Mouse (Mus musculus): ENCODE data around the gene Thumpd3. TPM values are rescaled to one million over a fixed set of nuclear protein-coding genes. Genes with fewer than 3 reads are reported as not detected.

Gene Thumpd3
- polyA plus RNA-seq, 1 experiment from 2014 or later, result 58.1 TPM

DNA sequence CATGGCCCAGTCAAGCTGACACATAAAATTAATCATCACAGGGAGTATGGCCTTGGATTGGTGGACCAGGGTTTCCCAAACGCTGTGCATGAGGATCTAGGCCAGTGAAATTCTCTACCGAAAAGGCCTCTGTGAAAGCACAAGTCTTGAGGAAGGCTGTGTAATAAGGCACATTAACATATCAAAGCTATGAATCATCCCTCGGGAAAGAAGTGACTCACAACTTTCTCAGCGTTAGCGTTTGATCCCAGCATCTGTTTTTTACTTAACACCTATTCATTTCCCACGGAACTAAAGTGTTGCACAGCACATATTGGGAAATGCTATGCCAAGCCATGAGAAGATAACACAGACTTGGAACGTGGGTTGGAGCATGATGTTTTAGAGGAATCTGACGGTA, 21.2 kb upstream of the Thumpd3 start:
- peak; percentile 68 for ATAC-seq
- Histone ChIP-seq H3K4me3 (replicated peaks) (no peak overlapping the region), H3K27ac (no peak overlapping the region), H3K4me1 (replicated peaks) (no peaks in the 10 kb centered on the region), H3K9me3 (no peaks in the 10 kb centered on the region), H3K9ac (no peak overlapping the region), H3K36me3 (no peaks in the 10 kb centered on the region), H3K4me2 (replicated peaks) (no peak overlapping the region), H3K27me3 (replicated peaks) (no peaks in the 10 kb centered on the region)
- WGBS, result 29% methylated on average over 8 of the region's 8 CpGs

- no peaks in the 10 kb centered on the region for H3K9me3 ChIP-seq
- H3K4me3 ChIP-seq (replicated peaks), result no peak overlapping the region
- no peaks in the 10 kb centered on the region for H3K27me3 ChIP-seq (replicated peaks)
- ATAC-seq, result no peak
- H3K36me3 ChIP-seq, result no peaks in the 10 kb centered on the region
- peaks cover 3% of the 10 kb centered on the region for H3K4me1 ChIP-seq (replicated peaks)
- H3K27ac ChIP-seq, result no peak overlapping the region
- H3K4me2 ChIP-seq (replicated peaks), result no peak overlapping the region
- H3K9ac ChIP-seq, result no peak overlapping the region
- WGBS, result 85% methylated on average over 5 of the region's 5 CpGs
Observed at GRCm38 (mm10) chr6:113025774-113026173, 20.3 kb upstream of the Thumpd3 start.

GRCm38 (mm10) chr6:113027446-113027845, 18.6 kb upstream of the Thumpd3 start:
- no peaks in the 10 kb centered on the region for H3K9me3 ChIP-seq
- no peak overlapping the region for H3K4me3 ChIP-seq (replicated peaks)
- H3K4me2 ChIP-seq (replicated peaks), result no peak overlapping the region
- no peaks in the 10 kb centered on the region for H3K36me3 ChIP-seq
- peaks cover 7% of the 10 kb centered on the region for H3K4me1 ChIP-seq (replicated peaks)
- H3K9ac ChIP-seq, result no peak overlapping the region
- 52% methylated on average over 2 of the region's 2 CpGs for WGBS
- no peak overlapping the region for H3K27ac ChIP-seq
- ATAC-seq, result no peak
- H3K27me3 ChIP-seq (replicated peaks), result no peaks in the 10 kb centered on the region

DNA sequence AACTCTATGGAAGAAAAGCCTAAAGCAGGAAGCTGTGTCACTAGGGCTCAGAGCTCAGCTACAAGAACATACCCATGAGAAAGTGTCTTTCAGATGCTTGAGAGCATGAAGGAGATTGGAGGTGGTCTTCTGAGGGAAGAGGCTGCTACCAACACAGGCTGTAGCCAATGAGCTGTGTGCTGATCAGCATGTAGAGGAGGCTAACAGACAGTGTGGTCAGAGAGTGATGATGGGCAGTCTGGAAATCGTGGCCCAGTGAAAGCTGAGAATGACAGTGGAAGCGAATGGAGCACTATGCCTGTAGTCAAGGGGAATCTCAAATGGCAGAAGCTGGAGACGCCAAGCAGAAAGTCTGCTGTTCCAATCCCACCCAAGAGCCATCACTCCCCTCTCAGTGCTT, 17.0 kb upstream of the Thumpd3 start:
- no peaks in the 10 kb centered on the region for H3K9me3 ChIP-seq
- no peak overlapping the region for H3K4me2 ChIP-seq (replicated peaks)
- no peak overlapping the region for H3K9ac ChIP-seq
- H3K27me3 ChIP-seq (replicated peaks), result no peaks in the 10 kb centered on the region
- no peak overlapping the region for H3K4me3 ChIP-seq (replicated peaks)
- 75% methylated on average over 3 of the region's 3 CpGs for WGBS
- peaks cover 7% of the 10 kb centered on the region for H3K4me1 ChIP-seq (replicated peaks)
- ATAC-seq, result no peak
- H3K27ac ChIP-seq, result no peak overlapping the region
- no peaks in the 10 kb centered on the region for H3K36me3 ChIP-seq

GRCm38 (mm10) chr6:113030553-113030952, 15.5 kb upstream of the Thumpd3 start:
- Histone ChIP-seq H3K9me3 (no peaks in the 10 kb centered on the region), H3K27ac (0 out of 2 replicates have a peak overlapping the region, but pooled peaks have one; percentile 27), H3K4me2 (replicated peaks) (no peak overlapping the region), H3K36me3 (no peaks in the 10 kb centered on the region), H3K27me3 (replicated peaks) (no peaks in the 10 kb centered on the region), H3K9ac (no peak overlapping the region), H3K4me3 (replicated peaks) (no peak overlapping the region), H3K4me1 (replicated peaks) (peaks cover 7% of the 10 kb centered on the region)
- peak; percentile 66 for ATAC-seq
- WGBS, result 68% methylated on average over 3 of the region's 3 CpGs

DNA sequence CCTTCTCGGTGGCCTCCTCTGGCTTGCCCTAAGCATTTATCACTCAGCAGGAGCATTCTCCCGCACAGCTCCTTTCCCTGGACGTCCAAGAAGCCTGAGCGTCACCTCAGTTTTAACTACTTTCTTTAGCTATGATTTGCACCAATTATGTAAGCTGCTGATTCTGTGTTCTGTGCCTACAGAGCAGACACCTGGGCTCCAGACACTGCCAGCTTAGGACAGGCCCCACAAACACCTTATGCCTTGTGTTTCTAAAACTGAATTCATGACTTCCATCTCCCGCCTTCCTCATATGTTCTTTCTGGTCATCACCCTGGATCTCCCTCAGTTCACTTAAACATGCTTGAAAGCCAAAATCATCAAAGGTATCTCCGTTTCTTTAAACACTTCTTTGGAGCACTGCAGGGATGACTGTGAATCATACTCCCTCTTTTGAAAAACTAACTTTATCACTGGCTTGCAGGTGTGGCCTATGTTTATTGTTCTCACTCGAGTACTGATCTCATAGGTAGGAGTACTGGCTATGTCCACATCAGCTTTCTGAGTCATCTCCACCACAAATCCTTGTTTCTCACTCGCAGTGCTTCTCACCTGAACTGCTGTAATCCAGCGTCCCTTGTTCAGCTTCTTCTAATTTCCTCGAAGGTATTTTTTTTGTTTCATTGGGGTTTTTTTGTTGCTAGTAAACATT, 14.9 kb upstream of the Thumpd3 start:
- H3K4me1 ChIP-seq (replicated peaks), result peaks cover 7% of the 10 kb centered on the region
- no peak overlapping the region for H3K4me3 ChIP-seq (replicated peaks)
- 0 out of 2 replicates have a peak overlapping the region, but pooled peaks have one; percentile 27 for H3K27ac ChIP-seq
- ATAC-seq, result peak; percentile 81
- WGBS, result 62% methylated on average over 10 of the region's 10 CpGs
- H3K9ac ChIP-seq, result no peak overlapping the region
- H3K9me3 ChIP-seq, result no peaks in the 10 kb centered on the region
- no peaks in the 10 kb centered on the region for H3K36me3 ChIP-seq
- no peaks in the 10 kb centered on the region for H3K27me3 ChIP-seq (replicated peaks)
- no peak overlapping the region for H3K4me2 ChIP-seq (replicated peaks)

DNA sequence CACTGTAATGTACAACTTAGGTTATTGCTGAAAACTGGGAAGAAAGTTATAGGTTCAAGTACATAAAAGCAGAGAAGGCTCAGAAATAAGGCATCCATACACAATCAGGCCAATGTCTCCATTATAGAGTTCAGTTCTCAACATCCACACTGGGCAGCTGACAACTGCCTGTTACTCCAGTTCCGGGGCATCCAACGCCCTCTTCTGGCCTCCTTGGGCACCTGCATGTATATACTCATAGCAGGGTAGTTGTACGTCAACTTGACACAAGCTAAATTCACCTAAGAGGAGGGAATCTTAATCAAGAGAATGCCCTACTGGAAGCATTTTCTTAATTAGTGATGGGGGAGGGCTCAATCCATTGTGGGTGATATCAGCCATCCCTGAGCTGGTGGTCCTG, 13.9 kb upstream of the Thumpd3 start:
- no peaks in the 10 kb centered on the region for H3K27me3 ChIP-seq (replicated peaks)
- 71% methylated on average over 3 of the region's 3 CpGs for WGBS
- H3K9me3 ChIP-seq, result no peaks in the 10 kb centered on the region
- H3K36me3 ChIP-seq, result no peaks in the 10 kb centered on the region
- no peak for ATAC-seq
- no peak overlapping the region for H3K4me3 ChIP-seq (replicated peaks)
- no peak overlapping the region for H3K9ac ChIP-seq
- no peak overlapping the region for H3K4me2 ChIP-seq (replicated peaks)
- peaks cover 7% of the 10 kb centered on the region for H3K4me1 ChIP-seq (replicated peaks)
- no peak overlapping the region for H3K27ac ChIP-seq

GRCm38 (mm10) chr6:113033185-113033584, 12.8 kb upstream of the Thumpd3 start:
- Histone ChIP-seq H3K36me3 (no peaks in the 10 kb centered on the region), H3K4me3 (replicated peaks) (no peak overlapping the region), H3K4me2 (replicated peaks) (no peak overlapping the region), H3K9ac (no peak overlapping the region), H3K9me3 (no peaks in the 10 kb centered on the region), H3K27me3 (replicated peaks) (no peaks in the 10 kb centered on the region), H3K27ac (no peak overlapping the region), H3K4me1 (replicated peaks) (peaks cover 10% of the 10 kb centered on the region)
- ATAC-seq, result no peak
- 78% methylated on average over 2 of the region's 2 CpGs for WGBS

DNA sequence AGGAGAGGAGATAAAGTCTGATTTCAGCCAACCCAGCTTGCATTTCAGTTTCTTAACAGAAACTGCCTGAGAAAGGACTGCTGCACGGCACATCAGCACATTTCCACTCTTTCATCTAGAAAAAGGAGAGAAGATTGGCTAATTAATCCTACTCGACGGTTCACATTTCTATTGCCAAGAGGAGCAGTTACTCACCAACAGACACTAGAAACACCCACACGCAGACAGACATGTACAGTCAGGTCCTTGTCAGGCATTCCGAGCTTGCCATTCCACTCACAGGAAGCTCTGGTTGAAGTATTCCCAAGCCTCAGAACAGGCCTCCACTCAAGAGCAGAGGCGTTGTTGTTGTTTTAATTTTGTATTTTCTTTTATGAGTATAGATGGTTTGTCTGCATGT, 11.6 kb upstream of the Thumpd3 start:
- 72% methylated on average over 6 of the region's 6 CpGs for WGBS
- ATAC-seq, result no peak
- Histone ChIP-seq H3K36me3 (no peaks in the 10 kb centered on the region), H3K4me3 (replicated peaks) (no peak overlapping the region), H3K9me3 (no peaks in the 10 kb centered on the region), H3K27me3 (replicated peaks) (no peaks in the 10 kb centered on the region), H3K27ac (no peak overlapping the region), H3K4me2 (replicated peaks) (no peak overlapping the region), H3K9ac (no peak overlapping the region), H3K4me1 (replicated peaks) (peaks cover 14% of the 10 kb centered on the region)

DNA sequence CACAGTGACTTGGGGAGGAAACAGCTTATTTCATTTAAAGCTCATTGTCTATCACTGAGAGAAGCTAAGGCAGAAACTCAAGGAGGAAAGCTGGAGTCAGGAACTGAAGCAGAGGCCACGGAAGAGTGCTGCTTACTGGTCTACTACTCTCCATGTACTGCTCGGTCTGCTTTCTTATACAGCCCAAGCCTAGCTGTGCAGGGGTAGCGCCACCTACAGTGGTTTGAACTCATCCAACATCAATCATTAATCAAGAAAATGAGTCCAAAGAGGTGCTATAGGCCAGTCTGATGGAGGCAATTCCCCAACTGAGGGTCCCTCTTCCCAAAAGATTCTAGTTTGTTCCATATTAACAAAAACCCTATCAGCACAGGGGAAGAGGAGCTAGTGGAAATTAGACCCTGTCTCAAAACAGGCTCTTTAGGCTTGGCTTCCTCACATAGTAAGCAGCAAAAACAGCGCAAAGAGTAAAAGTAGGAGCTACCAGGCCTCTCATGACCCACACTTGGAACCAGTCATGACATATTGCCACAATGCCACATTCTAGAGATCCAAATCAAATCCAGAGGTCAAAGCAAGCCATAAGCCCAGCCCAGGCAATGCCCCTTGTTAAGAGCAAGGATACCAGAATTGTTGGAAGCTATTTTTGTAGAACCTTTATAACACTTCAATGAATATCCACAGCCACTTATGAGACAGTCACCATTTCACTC, 9.4 kb upstream of the Thumpd3 start:
- Histone ChIP-seq H3K27me3 (replicated peaks) (no peaks in the 10 kb centered on the region), H3K4me1 (replicated peaks) (peaks cover 6% of the 10 kb centered on the region; the same call in 1 of the 2 replicates), H3K27ac (no peak overlapping the region), H3K9me3 (no peaks in the 10 kb centered on the region), H3K4me3 (replicated peaks) (no peak overlapping the region), H3K36me3 (no peaks in the 10 kb centered on the region), H3K4me2 (replicated peaks) (no peak overlapping the region), H3K9ac (no peak overlapping the region)
- 69% methylated on average over 4 of the region's 4 CpGs for WGBS
- ATAC-seq, result no peak

GRCm38 (mm10) chr6:113037946-113038734, 7.9 kb upstream of the Thumpd3 start:
- Histone ChIP-seq H3K4me2 (replicated peaks) (peak overlapping the region; percentile 57), H3K27me3 (replicated peaks) (no peaks in the 10 kb centered on the region), H3K4me1 (replicated peaks) (peaks cover 6% of the 10 kb centered on the region; the same call in 1 of the 2 replicates), H3K9ac (peak overlapping the region; percentile 34), H3K9me3 (no peaks in the 10 kb centered on the region), H3K36me3 (no peaks in the 10 kb centered on the region), H3K4me3 (replicated peaks) (peak overlapping the region; percentile 18), H3K27ac (peak overlapping the region; percentile 87)
- peak; percentile 93 for ATAC-seq
- WGBS, result 7% methylated on average over 19 of the region's 19 CpGs

- ATAC-seq, result peak; percentile 73
- 31% methylated on average over 5 of the region's 5 CpGs for WGBS
- no peak overlapping the region for H3K9ac ChIP-seq
Observed at GRCm38 (mm10) chr6:113038735-113039058, 7.3 kb upstream of the Thumpd3 start.

More at GRCm38 (mm10) chr6:113038735-113039058, 7.3 kb upstream of the Thumpd3 start:
- H3K4me1 ChIP-seq (replicated peaks), result peaks cover 6% of the 10 kb centered on the region; the same call in 1 of the 2 replicates
- no peaks in the 10 kb centered on the region for H3K27me3 ChIP-seq (replicated peaks)
- no peaks in the 10 kb centered on the region for H3K36me3 ChIP-seq
- peak overlapping the region; percentile 83 for H3K27ac ChIP-seq
- H3K9me3 ChIP-seq, result no peaks in the 10 kb centered on the region
- peak overlapping the region; percentile 18; the same call in 1 of the 2 replicates for H3K4me3 ChIP-seq (replicated peaks)
- H3K4me2 ChIP-seq (replicated peaks), result peak overlapping the region; percentile 57
